Mouse (Mus musculus) adrenal gland, adult 18-20 months (tissue): Measurements from ENCODE around the gene Irgc1. TPM values are rescaled to one million over a fixed set of nuclear protein-coding genes. Genes with fewer than 3 reads are reported as not detected.

Experiments used
- DNase-seq, 2 experiments: peaks; one replicate each; pipeline ENCODE4 v3.0.0; 2021 to 2022; ENCODE audit warnings: low spot score in 2 of 2
- total RNA-seq, 2 experiments: library from RNA; stranded (reverse); gene quantifications; 1 replicate in 1 of 2; 2 replicates in 1 of 2; pipeline ENCODE4 v1.2.3; 2021

The Irgc1 gene
- total RNA-seq, 2 experiments from 2014 or later = not detected

GRCm38 (mm10) chr7:24472937-24473336 is 20.8 kb upstream of the Irgc1 start:
- DNase-seq = peak; percentile 21 to 37

GRCm38 (mm10) chr7:24472442-24472841 is 20.3 kb upstream of the Irgc1 start:
- no peak for DNase-seq

GRCm38 (mm10) chr7:24470356-24470755 is 18.3 kb upstream of the Irgc1 start:
- DNase-seq = peak; percentile 43 to 44

- DNase-seq = no peak
These were observed 17.0 kb upstream of the Irgc1 start for GRCm38 (mm10) chr7:24469126-24469525.

- DNase-seq = no peak
These were observed 15.8 kb upstream of the Irgc1 start for GRCm38 (mm10) chr7:24467886-24468285.

- no peak for DNase-seq
These were observed 14.7 kb upstream of the Irgc1 start for GRCm38 (mm10) chr7:24466835-24467234.

- peak; percentile 43 to 49 for DNase-seq
These were observed 10.6 kb upstream of the Irgc1 start, which contains the start of gene Plaur for GRCm38 (mm10) chr7:24462388-24463319. Gene Plaur, plus strand, starts transcription at chr7:24462484.

GRCm38 (mm10) chr7:24461376-24462051 is 9.4 kb upstream of the Irgc1 start:
- DNase-seq = peak; percentile 29 to 35

GRCm38 (mm10) chr7:24459843-24460242 is 7.7 kb upstream of the Irgc1 start:
- DNase-seq = no peak

GRCm38 (mm10) chr7:24459440-24459839 is 7.3 kb upstream of the Irgc1 start:
- no peak for DNase-seq

- DNase-seq = no peak
These were observed 5.8 kb upstream of the Irgc1 start for GRCm38 (mm10) chr7:24457726-24458370.

GRCm38 (mm10) chr7:24455726-24456125 is 3.6 kb upstream of the Irgc1 start:
- DNase-seq = no peak

GRCm38 (mm10) chr7:24454199-24454598 is 2.1 kb upstream of the Irgc1 start:
- DNase-seq = peak in 1 of 2 experiments; percentile 17

GRCm38 (mm10) chr7:24450585-24451017 is 1.5 kb downstream of the Irgc1 start:
- no peak for DNase-seq

- peak in 1 of 2 experiments; percentile 17 for DNase-seq
These were observed 3.1 kb downstream of the Irgc1 start for GRCm38 (mm10) chr7:24448782-24449517.

- no peak for DNase-seq
These were observed 5.3 kb downstream of the Irgc1 start for GRCm38 (mm10) chr7:24446697-24447340.

GRCm38 (mm10) chr7:24445266-24445926 is 6.7 kb downstream of the Irgc1 start:
- DNase-seq = no peak

GRCm38 (mm10) chr7:24442313-24442712 is 9.8 kb downstream of the Irgc1 start:
- no peak for DNase-seq

GRCm38 (mm10) chr7:24441785-24442184 is 10.3 kb downstream of the Irgc1 start:
- DNase-seq = peak; percentile 67 to 71

GRCm38 (mm10) chr7:24439891-24440290 is 12.2 kb downstream of the Irgc1 start:
- DNase-seq = no peak
